Mouse (Mus musculus): ENCODE measurements at regions not wholly inside any gene's neighbourhood (a gene's known extent, or its start where the extent isn't known, plus 50 kb on each side); places are given as distances from the start of the nearest gene placed in this dataset.

DNA sequence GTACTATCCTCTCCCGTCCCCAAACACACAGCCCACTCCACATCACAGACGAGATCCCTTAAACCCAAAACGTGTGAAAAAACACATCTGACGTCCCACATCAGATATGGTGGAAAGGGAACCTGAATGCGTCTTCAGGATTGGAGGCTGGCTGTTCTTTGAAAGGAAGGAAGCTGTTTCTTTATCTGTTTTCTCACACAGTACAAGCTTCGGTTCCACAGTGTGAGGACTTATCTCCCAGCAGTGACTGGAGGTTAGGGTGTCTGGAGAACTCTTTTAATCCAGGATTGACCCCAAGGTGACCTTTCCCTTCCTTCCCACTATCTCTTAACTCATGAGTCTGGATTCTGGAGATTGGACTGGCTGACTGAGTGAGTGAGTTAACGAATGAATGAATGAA is 225.8 kb upstream of the Klf3 start:
- Histone ChIP-seq H3K9ac (ENCODE audit: low read depth, poor library complexity, severe bottlenecking) (no peak overlapping the region), H3K9me3 (replicated peaks; ENCODE audit: control insufficient read depth, insufficient read depth, low read length, poor library complexity, severe bottlenecking) (no peaks in the 10 kb centered on the region), H3K27me3 (ENCODE audit: control insufficient read depth, insufficient read depth, low read length, poor library complexity, severe bottlenecking) (no peaks in the 10 kb centered on the region), H3K4me3 (ENCODE audit: low read depth, low read length) (no peak overlapping the region), H3K36me3 (ENCODE audit: control insufficient read depth, insufficient read depth, low read length, poor library complexity, severe bottlenecking) (no peaks in the 10 kb centered on the region), H3K4me1 (ENCODE audit: control insufficient read depth, insufficient read depth, low read length) (peaks cover 6% of the 10 kb centered on the region), H3K27ac (ENCODE audit: insufficient read depth, low read length) (no peak overlapping the region)
- TF ChIP-seq EP300 (IDR thresholded peaks at IDR 0.05; ENCODE audit: insufficient read depth, low read depth, low read length) (no peak), POLR2A (IDR thresholded peaks at IDR 0.05; ENCODE audit: insufficient read depth, low read length) (no peak), CTCF (IDR thresholded peaks at IDR 0.05; ENCODE audit: low read depth, low read length) (no peak)

GRCm38 (mm10) chr5:64578536-64578935 is 224.7 kb upstream of the Klf3 start:
- TF ChIP-seq EP300 (IDR thresholded peaks at IDR 0.05; ENCODE audit: insufficient read depth, low read depth, low read length) (no peak), POLR2A (IDR thresholded peaks at IDR 0.05; ENCODE audit: insufficient read depth, low read length) (no peak), CTCF (IDR thresholded peaks at IDR 0.05; ENCODE audit: low read depth, low read length) (no peak)
- H3K27ac ChIP-seq (ENCODE audit: insufficient read depth, low read length) = peak overlapping the region; percentile 4; the same call in 1 of the 2 replicates
- H3K36me3 ChIP-seq (ENCODE audit: control insufficient read depth, insufficient read depth, low read length, poor library complexity, severe bottlenecking) = no peaks in the 10 kb centered on the region
- no peaks in the 10 kb centered on the region for H3K27me3 ChIP-seq (ENCODE audit: control insufficient read depth, insufficient read depth, low read length, poor library complexity, severe bottlenecking)
- H3K9me3 ChIP-seq (replicated peaks; ENCODE audit: control insufficient read depth, insufficient read depth, low read length, poor library complexity, severe bottlenecking) = no peaks in the 10 kb centered on the region
- H3K4me3 ChIP-seq (ENCODE audit: low read depth, low read length) = no peak overlapping the region
- no peak overlapping the region for H3K9ac ChIP-seq (ENCODE audit: low read depth, poor library complexity, severe bottlenecking)
- H3K4me1 ChIP-seq (ENCODE audit: control insufficient read depth, insufficient read depth, low read length) = peaks cover 6% of the 10 kb centered on the region

DNA sequence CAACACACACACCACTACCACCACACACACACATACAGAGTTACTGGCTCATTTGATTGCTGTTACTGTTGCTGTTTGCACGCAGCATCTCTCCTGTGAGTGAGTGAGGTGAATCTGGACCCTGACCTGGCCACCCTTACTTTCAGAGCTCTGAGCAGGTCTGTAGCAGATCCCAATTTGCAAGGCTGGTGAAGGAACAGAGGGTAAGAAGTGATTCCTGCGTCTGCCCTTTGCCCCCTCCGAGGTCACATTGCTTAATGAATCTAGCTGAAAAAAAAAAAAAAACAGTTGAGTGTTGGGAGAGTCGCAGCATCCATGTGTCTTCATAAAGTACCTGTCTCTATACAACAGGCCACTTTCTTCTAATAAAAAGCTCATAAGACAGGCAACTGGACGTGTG is 224.1 kb upstream of the Klf3 start:
- Histone ChIP-seq H3K36me3 (ENCODE audit: control insufficient read depth, insufficient read depth, low read length, poor library complexity, severe bottlenecking) (no peaks in the 10 kb centered on the region), H3K9ac (ENCODE audit: low read depth, poor library complexity, severe bottlenecking) (no peak overlapping the region), H3K27ac (ENCODE audit: insufficient read depth, low read length) (peak overlapping the region; percentile 4), H3K4me3 (ENCODE audit: low read depth, low read length) (no peak overlapping the region), H3K9me3 (replicated peaks; ENCODE audit: control insufficient read depth, insufficient read depth, low read length, poor library complexity, severe bottlenecking) (no peaks in the 10 kb centered on the region), H3K27me3 (ENCODE audit: control insufficient read depth, insufficient read depth, low read length, poor library complexity, severe bottlenecking) (no peaks in the 10 kb centered on the region), H3K4me1 (ENCODE audit: control insufficient read depth, insufficient read depth, low read length) (peaks cover 6% of the 10 kb centered on the region)
- no peak for TF ChIP-seq CTCF (IDR thresholded peaks at IDR 0.05; ENCODE audit: low read depth, low read length)
- no peak for TF ChIP-seq EP300 (IDR thresholded peaks at IDR 0.05; ENCODE audit: insufficient read depth, low read depth, low read length)
- TF ChIP-seq POLR2A (IDR thresholded peaks at IDR 0.05; ENCODE audit: insufficient read depth, low read length) = no peak

GRCm38 (mm10) chr5:64579494-64580339 is 223.5 kb upstream of the Klf3 start:
- no peak overlapping the region; the same call in 1 of the 2 replicates for H3K4me3 ChIP-seq (ENCODE audit: low read depth, low read length)
- H3K36me3 ChIP-seq (ENCODE audit: control insufficient read depth, insufficient read depth, low read length, poor library complexity, severe bottlenecking) = no peaks in the 10 kb centered on the region
- H3K4me1 ChIP-seq (ENCODE audit: control insufficient read depth, insufficient read depth, low read length) = peaks cover 6% of the 10 kb centered on the region
- 0 out of 2 replicates have a peak, but pooled peaks have one; percentile 47 for TF ChIP-seq EP300 (IDR thresholded peaks at IDR 0.05; ENCODE audit: insufficient read depth, low read depth, low read length)
- TF ChIP-seq CTCF (IDR thresholded peaks at IDR 0.05; ENCODE audit: low read depth, low read length) = no peak
- H3K9me3 ChIP-seq (replicated peaks; ENCODE audit: control insufficient read depth, insufficient read depth, low read length, poor library complexity, severe bottlenecking) = no peaks in the 10 kb centered on the region
- no peaks in the 10 kb centered on the region for H3K27me3 ChIP-seq (ENCODE audit: control insufficient read depth, insufficient read depth, low read length, poor library complexity, severe bottlenecking)
- no peak overlapping the region; the same call in 1 of the 2 replicates for H3K9ac ChIP-seq (ENCODE audit: low read depth, poor library complexity, severe bottlenecking)
- peak overlapping the region; percentile 98 for H3K27ac ChIP-seq (ENCODE audit: insufficient read depth, low read length)

DNA sequence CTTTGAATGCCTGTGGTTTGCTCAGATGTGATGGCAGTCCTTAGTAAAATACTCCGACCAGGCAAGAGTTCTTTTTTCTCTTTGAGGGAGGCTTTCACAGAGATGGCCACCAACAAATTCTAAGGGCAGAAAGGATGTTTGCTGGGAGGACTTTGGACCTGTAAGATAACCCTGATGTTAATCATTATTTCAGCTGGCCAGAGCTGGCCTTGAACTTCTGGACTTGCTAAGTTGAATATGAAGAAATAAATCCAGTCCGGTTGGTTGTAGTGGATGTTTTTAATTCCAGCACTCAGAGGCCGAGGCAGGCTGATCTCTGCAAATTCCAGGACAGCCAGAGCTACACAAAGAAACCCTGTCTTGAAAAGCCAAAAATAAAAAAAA is 222.9 kb upstream of the Klf3 start:
- TF ChIP-seq POLR2A (IDR thresholded peaks at IDR 0.05; ENCODE audit: insufficient read depth, low read length) (no peak), EP300 (IDR thresholded peaks at IDR 0.05; ENCODE audit: insufficient read depth, low read depth, low read length) (no peak), CTCF (IDR thresholded peaks at IDR 0.05; ENCODE audit: low read depth, low read length) (no peak)
- no peaks in the 10 kb centered on the region for H3K27me3 ChIP-seq (ENCODE audit: control insufficient read depth, insufficient read depth, low read length, poor library complexity, severe bottlenecking)
- no peaks in the 10 kb centered on the region for H3K9me3 ChIP-seq (replicated peaks; ENCODE audit: control insufficient read depth, insufficient read depth, low read length, poor library complexity, severe bottlenecking)
- no peaks in the 10 kb centered on the region for H3K36me3 ChIP-seq (ENCODE audit: control insufficient read depth, insufficient read depth, low read length, poor library complexity, severe bottlenecking)
- no peak overlapping the region for H3K4me3 ChIP-seq (ENCODE audit: low read depth, low read length)
- peaks cover 6% of the 10 kb centered on the region for H3K4me1 ChIP-seq (ENCODE audit: control insufficient read depth, insufficient read depth, low read length)
- peak overlapping the region; percentile 98 for H3K27ac ChIP-seq (ENCODE audit: insufficient read depth, low read length)
- H3K9ac ChIP-seq (ENCODE audit: low read depth, poor library complexity, severe bottlenecking) = no peak overlapping the region; the same call in 1 of the 2 replicates

- H3K27ac ChIP-seq (ENCODE audit: insufficient read depth, low read length) = peak overlapping the region; percentile 27; the same call in 1 of the 2 replicates
- peaks cover 6% of the 10 kb centered on the region for H3K4me1 ChIP-seq (ENCODE audit: control insufficient read depth, insufficient read depth, low read length)
- H3K9me3 ChIP-seq (replicated peaks; ENCODE audit: control insufficient read depth, insufficient read depth, low read length, poor library complexity, severe bottlenecking) = no peaks in the 10 kb centered on the region
- no peaks in the 10 kb centered on the region for H3K36me3 ChIP-seq (ENCODE audit: control insufficient read depth, insufficient read depth, low read length, poor library complexity, severe bottlenecking)
- no peak overlapping the region for H3K9ac ChIP-seq (ENCODE audit: low read depth, poor library complexity, severe bottlenecking)
- H3K27me3 ChIP-seq (ENCODE audit: control insufficient read depth, insufficient read depth, low read length, poor library complexity, severe bottlenecking) = no peaks in the 10 kb centered on the region
- no peak overlapping the region for H3K4me3 ChIP-seq (ENCODE audit: low read depth, low read length)
- TF ChIP-seq POLR2A (IDR thresholded peaks at IDR 0.05; ENCODE audit: insufficient read depth, low read length) (no peak), EP300 (IDR thresholded peaks at IDR 0.05; ENCODE audit: insufficient read depth, low read depth, low read length) (no peak), CTCF (IDR thresholded peaks at IDR 0.05; ENCODE audit: low read depth, low read length) (no peak)
These were observed 222.3 kb upstream of the Klf3 start for GRCm38 (mm10) chr5:64580786-64581445.

Measured in ES-Bruce4 (cell line).